Mouse (Mus musculus) heart, postnatal 4 days (tissue): Measurements from ENCODE around the gene Zfp560. TPM values are rescaled to one million over a fixed set of nuclear protein-coding genes. Genes with fewer than 3 reads are reported as not detected.
"Not testable (repeated sequence)": the region's sequence is repeated elsewhere in the genome, so short reads cannot be mapped to it uniquely, and the experiment has no call there.

ENCODE experiments used
- DNase-seq: peaks from one replicate; pipeline ENCODE4 v3.0.0; 2021
- total RNA-seq, 2 experiments: library from RNA; stranded (reverse); gene quantifications; 2 replicates each; pipeline ENCODE4 v1.2.3; 2021

The Zfp560 gene
- total RNA-seq: 10 to 100 TPM; 13.0 to 16.7 TPM

DNA sequence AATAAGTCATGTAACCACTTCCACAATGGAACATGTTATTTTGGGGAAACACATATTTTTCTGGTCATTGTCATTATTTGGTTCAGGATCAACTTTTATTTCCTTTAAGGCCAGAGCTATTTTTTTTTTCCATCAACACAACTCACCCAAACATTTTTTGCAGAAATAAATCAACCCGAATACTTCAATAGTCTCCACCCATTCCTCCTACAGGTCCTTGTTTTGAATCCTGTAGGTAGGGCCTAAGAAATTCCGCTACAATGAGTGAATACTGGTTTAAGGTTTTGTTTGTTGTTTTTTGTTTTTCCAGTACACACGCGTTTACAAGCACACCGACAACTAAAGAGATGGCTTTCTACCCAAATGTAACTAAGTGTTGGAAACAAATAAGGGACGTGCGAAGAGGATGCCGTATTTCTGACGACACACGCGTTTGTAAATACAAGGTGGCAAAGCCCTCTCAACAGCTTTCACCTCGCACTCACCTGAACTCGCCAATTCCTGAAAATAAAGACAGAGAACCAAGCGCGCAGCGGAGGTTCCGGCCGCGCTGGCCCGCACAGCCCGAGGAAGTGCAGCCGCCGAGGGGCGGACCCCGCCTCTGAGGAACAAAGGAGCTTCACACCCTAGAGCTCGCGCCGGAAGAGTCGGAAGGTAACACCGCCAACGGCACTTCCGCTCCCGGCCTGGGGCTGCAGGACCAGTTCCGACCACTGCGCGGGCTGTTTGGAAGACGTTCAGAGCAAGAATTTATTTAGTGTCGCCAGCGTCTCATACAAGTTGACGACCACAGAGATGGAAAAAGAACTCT, at the start of gene Zfp560:
Zfp560 (minus strand) TSS at position 646 of the 811 bp plus-strand sequence.
- peak; percentile 95 for DNase-seq

GRCm38 (mm10) chr9:20430004-20430403, 45.0 kb upstream of the Zfp560 start:
- no peak for DNase-seq

DNA sequence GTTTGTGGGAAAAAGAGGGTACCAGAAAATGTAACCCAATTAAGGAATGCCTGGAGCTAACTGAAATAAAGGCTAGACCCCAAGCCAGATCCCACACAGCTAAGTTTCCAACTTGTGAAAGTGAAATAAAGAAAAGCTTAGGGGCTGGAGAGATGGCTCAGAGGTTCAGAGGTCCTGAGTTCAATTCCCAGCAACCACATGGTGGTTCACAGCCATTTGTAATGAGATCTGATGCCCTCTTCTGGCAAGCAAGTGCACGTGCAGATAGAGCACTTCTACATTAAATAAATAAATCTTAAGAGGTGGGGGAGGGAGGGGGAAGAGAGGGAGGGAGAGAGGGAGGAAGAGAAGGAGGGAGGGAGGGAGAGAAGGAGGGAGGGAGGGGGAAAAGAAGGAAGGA, 26.5 kb upstream of the Zfp560 start:
- no peak for DNase-seq

- no peak for DNase-seq
These were observed 24.3 kb upstream of the Zfp560 start for GRCm38 (mm10) chr9:20409319-20409718.

GRCm38 (mm10) chr9:20385343-20385703, 346 bp upstream of the Zfp560 start:
- DNase-seq: no peak

- DNase-seq: no peak
These were observed 1.3 kb downstream of the Zfp560 start for GRCm38 (mm10) chr9:20383659-20384058.

GRCm38 (mm10) chr9:20374712-20375111, 10.3 kb downstream of the Zfp560 start:
- no peak for DNase-seq

DNA sequence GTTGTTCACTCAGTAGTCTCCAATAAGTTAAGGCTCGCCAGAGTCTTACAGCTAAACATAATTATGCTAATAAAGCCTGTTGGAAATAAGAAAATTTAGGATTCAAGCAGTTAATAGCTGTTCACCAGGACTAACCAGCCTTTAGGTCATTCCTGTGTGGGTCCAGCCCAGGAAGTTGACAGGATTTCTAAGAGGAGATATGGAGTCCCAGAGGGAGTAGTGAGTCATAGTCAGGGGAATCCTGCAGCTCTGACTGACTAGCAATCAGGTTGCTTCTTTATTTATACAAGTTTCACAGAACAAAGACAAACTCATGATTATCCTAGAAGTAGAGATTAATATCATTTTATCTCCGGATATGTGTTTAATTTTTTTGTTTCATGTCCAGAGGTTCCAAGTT, 17.7 kb downstream of the Zfp560 start:
- no peak for DNase-seq

DNA sequence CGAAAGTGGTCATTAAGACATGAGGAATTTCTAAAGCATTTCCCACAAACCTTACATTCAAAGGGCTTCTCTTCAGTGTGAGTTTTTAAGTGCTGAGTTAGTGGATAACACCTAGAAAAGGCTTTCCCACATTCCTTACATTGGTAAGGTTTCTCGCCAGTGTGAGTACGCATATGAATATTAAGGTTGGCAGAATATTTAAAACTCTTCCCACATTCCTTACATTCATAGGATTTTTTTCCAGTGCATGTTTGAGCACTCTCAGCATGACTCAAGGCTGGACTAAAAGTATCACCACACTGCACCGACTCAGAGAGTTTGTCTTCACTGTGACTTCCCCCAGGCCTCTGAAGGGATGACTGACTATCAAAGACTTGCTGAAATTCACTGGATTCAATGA, 36.5 kb downstream of the Zfp560 start:
- DNase-seq: no peak

GRCm38 (mm10) chr9:20335994-20336393, 49.0 kb downstream of the Zfp560 start, which contains the start of gene Olfr18:
TSS of gene Olfr18 (minus strand) at chr9:20336094.
- DNase-seq: no peak

DNA sequence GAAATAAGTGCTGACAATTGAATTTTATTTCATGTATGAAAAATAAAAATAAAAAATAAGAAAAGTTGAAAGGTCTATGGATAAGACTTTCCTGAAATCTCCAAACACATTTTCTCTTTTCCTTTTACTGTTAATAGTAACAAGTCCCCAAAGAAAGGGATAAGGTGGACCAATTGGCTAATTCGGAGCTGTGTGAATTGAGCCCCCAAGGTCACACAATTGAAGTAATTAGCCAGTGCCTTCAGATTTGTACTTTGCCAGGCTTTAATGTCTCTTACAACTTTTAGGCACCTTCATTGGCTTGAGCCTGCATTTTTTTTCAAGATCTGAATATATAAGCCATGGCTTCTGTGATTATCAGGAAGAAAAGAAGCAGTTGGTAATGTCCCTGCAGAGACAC, 86.7 kb downstream of the Zfp560 start, which contains the start of gene Olfr873:
Olfr873 (plus strand) TSS at position 301 of the 400 bp plus-strand sequence.
- DNase-seq: no peak

DNA sequence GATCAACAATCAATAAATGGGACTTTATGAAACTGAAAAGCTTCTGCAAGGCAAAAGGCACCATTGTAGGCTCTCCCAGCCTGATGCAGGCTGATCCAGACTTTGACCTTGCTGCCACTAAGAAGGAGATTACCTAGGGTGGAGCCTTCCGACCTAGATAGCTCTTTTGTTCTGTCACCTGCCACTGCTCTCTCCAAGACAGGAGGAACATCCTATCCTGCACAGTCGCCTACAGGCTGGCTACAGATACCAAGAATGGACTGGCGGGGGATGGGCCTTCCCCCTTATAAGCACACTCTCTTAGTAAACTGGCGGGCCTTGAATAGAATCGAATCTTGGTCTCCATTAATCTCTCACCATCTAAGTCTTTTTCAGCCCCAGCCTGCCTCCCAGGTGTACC, 89.4 kb downstream of the Zfp560 start:
- not testable (repeated sequence) for DNase-seq

Other genes starting within 250 kb of the Zfp560 start
- gene Olfr870, start 211.1 kb downstream of the Zfp560 start, total RNA-seq: not detected
- gene Olfr871, start 173.0 kb downstream of the Zfp560 start, total RNA-seq: not detected
- not detected for gene Olfr872, start 148.1 kb downstream of the Zfp560 start, total RNA-seq
- not detected for gene Olfr39, start 102.8 kb downstream of the Zfp560 start, total RNA-seq
- gene Olfr873, start 86.6 kb downstream of the Zfp560 start, total RNA-seq: not detected
- under 1 TPM in 1 of 2 experiments, not detected in 1; 0.09 TPM for gene Olfr18, start 49.1 kb downstream of the Zfp560 start, total RNA-seq
- gene Zfp26, start 75.0 kb upstream of the Zfp560 start, total RNA-seq: 10 to 100 TPM; 21.7 to 23.8 TPM
- 10 to 100 TPM in 1 of 2 experiments, 1 to 10 TPM in 1; 9.5 to 10.6 TPM for gene Zfp426, start 107.6 kb upstream of the Zfp560 start, total RNA-seq
- 10 to 100 TPM; 42.3 to 45.1 TPM for gene Zfp266, start 136.2 kb upstream of the Zfp560 start, total RNA-seq
- 10 to 100 TPM in 1 of 2 experiments, 1 to 10 TPM in 1; 8.2 to 12.3 TPM for gene Zfp846, start 196.1 kb upstream of the Zfp560 start, total RNA-seq